Comparison of ENCODE assay signal across 8 mouse cellular contexts in genomic region chr4:135954241-135954640, GRCm38 (mm10). TPM values are rescaled to one million over a fixed set of nuclear protein-coding genes. Genes with fewer than 3 reads are reported as not detected.
DNase-seq lines count a peak whose midpoint lies in the region; ATAC-seq and TF ChIP-seq lines count a peak whose summit lies in the region.

No protein-coding gene starts in this region.

- H3K4me2 ChIP-seq in forebrain, postnatal 0 days (ENCODE audit: low read depth), result no peak overlapping the region

- DNase-seq in cerebellum, adult 11 months, result peak; percentile 70
- DNase-seq in cerebellum, adult 8-10 months, result peak; percentile 76
- peak; percentile 84 for DNase-seq in forebrain, postnatal 0 days
- DNase-seq in kidney, postnatal 14 days, result peak; percentile 80
- DNase-seq in lung, postnatal 14 days, result peak; percentile 86
- peak; percentile 83 for DNase-seq in retina, postnatal 1 day

- H3K9ac ChIP-seq in ES-Bruce4 (ENCODE audit: low read depth, poor library complexity, severe bottlenecking), result no peak overlapping the region
- H3K9ac ChIP-seq in forebrain, postnatal 0 days, result no peak overlapping the region

- no peaks in the 10 kb centered on the region for H3K36me3 ChIP-seq in ES-Bruce4 (ENCODE audit: control insufficient read depth, insufficient read depth, low read length, poor library complexity, severe bottlenecking)
- H3K36me3 ChIP-seq in forebrain, postnatal 0 days (ENCODE audit: insufficient read depth), result peaks cover 46% of the 10 kb centered on the region

- no peak overlapping the region for H3K27ac ChIP-seq in ES-Bruce4 (ENCODE audit: insufficient read depth, low read length)
- H3K27ac ChIP-seq in forebrain, postnatal 0 days (ENCODE audit: low read depth, low read length), result no peak overlapping the region

- ATAC-seq in cerebellum, adult (ENCODE audit: insufficient number of reproducible peaks, low FRiP score, low TSS enrichment), result no peak
- ATAC-seq in forebrain, postnatal 0 days, result peak; percentile 75

- peak; percentile 91 for TF ChIP-seq CTCF in ES-Bruce4 (IDR thresholded peaks at IDR 0.05; ENCODE audit: low read depth, low read length)
- peak; percentile 97 for TF ChIP-seq CTCF in forebrain, postnatal 0 days (IDR thresholded peaks at IDR 0.05; ENCODE audit: low read depth)

- H3K4me1 ChIP-seq in ES-Bruce4 (ENCODE audit: control insufficient read depth, insufficient read depth, low read length), result no peaks in the 10 kb centered on the region
- no peaks in the 10 kb centered on the region for H3K4me1 ChIP-seq in forebrain, postnatal 0 days (ENCODE audit: insufficient read depth)

- H3K4me3 ChIP-seq in ES-Bruce4 (ENCODE audit: low read depth, low read length), result no peak overlapping the region
- H3K4me3 ChIP-seq in forebrain, postnatal 0 days (ENCODE audit: low read depth, low read length), result no peak overlapping the region

- no peaks in the 10 kb centered on the region for H3K27me3 ChIP-seq in ES-Bruce4 (ENCODE audit: control insufficient read depth, insufficient read depth, low read length, poor library complexity, severe bottlenecking)
- no peaks in the 10 kb centered on the region for H3K27me3 ChIP-seq in forebrain, postnatal 0 days (ENCODE audit: insufficient read depth, low read length)

- WGBS in forebrain, postnatal 0 days, result 9% methylated on average over 2 of the region's 2 CpGs

- TF ChIP-seq EP300 in ES-Bruce4 (IDR thresholded peaks at IDR 0.05; ENCODE audit: insufficient read depth, low read depth, low read length), result no peak

- H3K9me3 ChIP-seq in ES-Bruce4 (replicated peaks; ENCODE audit: control insufficient read depth, insufficient read depth, low read length, poor library complexity, severe bottlenecking), result no peaks in the 10 kb centered on the region
- no peaks in the 10 kb centered on the region for H3K9me3 ChIP-seq in forebrain, postnatal 0 days (ENCODE audit: low read length)

- TF ChIP-seq POLR2A in ES-Bruce4 (IDR thresholded peaks at IDR 0.05; ENCODE audit: insufficient read depth, low read length), result no peak

RNA-seq across cellular contexts. Expression of gene Hmgcl, which starts 8.0 kb away (rescaled TPM):
- 18.3 and 22.6 TPM in 2 replicates for polyA plus RNA-seq in ES-Bruce4 (2011; ENCODE audit: insufficient read depth, insufficient read length, low read depth, missing spikeins)
- total RNA-seq in forebrain, postnatal 0 days (2014; rRNA removed), result 42.9 and 46.0 TPM in 2 replicates
- polyA plus RNA-seq in forebrain, postnatal 0 days (2015; fragmentation: Nextera tagmentation; extraction: Ambion mirVana), result 52.6 and 58.3 TPM in 2 replicates

RNA-seq across cellular contexts. Expression of gene Gale, which starts 9.3 kb away (rescaled TPM):
- 6.8 and 9.4 TPM in 2 replicates for polyA plus RNA-seq in ES-Bruce4 (2011; ENCODE audit: insufficient read depth, insufficient read length, low read depth, missing spikeins)
- 32.1 and 42.4 TPM in 2 replicates for total RNA-seq in forebrain, postnatal 0 days (2014; rRNA removed)
- polyA plus RNA-seq in forebrain, postnatal 0 days (2015; fragmentation: Nextera tagmentation; extraction: Ambion mirVana), result 30.7 and 34.4 TPM in 2 replicates

RNA-seq across cellular contexts. Expression of gene Lypla2, which starts 18.2 kb away (rescaled TPM):
- 47.4 and 52.6 TPM in 2 replicates for polyA plus RNA-seq in ES-Bruce4 (2011; ENCODE audit: insufficient read depth, insufficient read length, low read depth, missing spikeins)
- 136 and 138 TPM in 2 replicates for total RNA-seq in forebrain, postnatal 0 days (2014; rRNA removed)
- polyA plus RNA-seq in forebrain, postnatal 0 days (2015; fragmentation: Nextera tagmentation; extraction: Ambion mirVana), result 201 and 206 TPM in 2 replicates

RNA-seq across cellular contexts. Expression of gene Pithd1, which starts 32.8 kb away (rescaled TPM):
- polyA plus RNA-seq in ES-Bruce4 (2011; ENCODE audit: insufficient read depth, insufficient read length, low read depth, missing spikeins), result 40.3 and 44.9 TPM in 2 replicates
- 62.8 and 64.2 TPM in 2 replicates for total RNA-seq in forebrain, postnatal 0 days (2014; rRNA removed)
- 82.2 and 93.3 TPM in 2 replicates for polyA plus RNA-seq in forebrain, postnatal 0 days (2015; fragmentation: Nextera tagmentation; extraction: Ambion mirVana)

RNA-seq across cellular contexts. Expression of gene Fuca1, which starts 33.7 kb away (rescaled TPM):
- 46.0 and 47.2 TPM in 2 replicates for polyA plus RNA-seq in ES-Bruce4 (2011; ENCODE audit: insufficient read depth, insufficient read length, low read depth, missing spikeins)
- 30.9 and 33.2 TPM in 2 replicates for total RNA-seq in forebrain, postnatal 0 days (2014; rRNA removed)
- 67.7 and 75.2 TPM in 2 replicates for polyA plus RNA-seq in forebrain, postnatal 0 days (2015; fragmentation: Nextera tagmentation; extraction: Ambion mirVana)
